Mouse (Mus musculus) midbrain, embryonic 15.5 days (tissue): ENCODE data around the gene Gm10486. TPM values are rescaled to one million over a fixed set of nuclear protein-coding genes. Genes with fewer than 3 reads are reported as not detected.
"Not testable (repeated sequence)": the region's sequence is repeated elsewhere in the genome, so short reads cannot be mapped to it uniquely, and the experiment has no call there.

Experiments
- ATAC-seq: fragments of 200-750 bp; cut with Nextera tagmentation; replicated peaks from 2 replicates; pipeline ENCODE4 v1.8.0; 2017; ENCODE audit warnings: moderate TSS enrichment
- H3K27ac ChIP-seq: fragments of 300-500 bp; sonication (generic); 2 replicates; pipeline ENCODE4 v1.5.1; 2015; ENCODE audit warnings: mild to moderate bottlenecking, inconsistent platforms
- H3K27me3 ChIP-seq: fragments of 300-500 bp; sonication (generic); replicated peaks from 2 replicates; pipeline ENCODE4 v1.6.1; 2015; ENCODE audit warnings: inconsistent platforms
- H3K36me3 ChIP-seq: fragments of 300-500 bp; sonication (generic); replicated peaks from 2 replicates; pipeline ENCODE4 v1.6.1; 2015; ENCODE audit warnings: inconsistent platforms
- H3K4me1 ChIP-seq: fragments of 300-500 bp; sonication (generic); 2 replicates; pipeline ENCODE4 v1.6.1; 2015; ENCODE audit warnings: inconsistent platforms
- H3K4me2 ChIP-seq: fragments of 300-500 bp; sonication (generic); 2 replicates; pipeline ENCODE4 v1.6.1; 2015; ENCODE audit warnings: inconsistent platforms, mild to moderate bottlenecking, moderate library complexity
- H3K4me3 ChIP-seq: fragments of 300-500 bp; sonication (generic); 2 replicates; pipeline ENCODE4 v1.5.1; 2015; ENCODE audit warnings: mild to moderate bottlenecking, inconsistent platforms
- H3K9ac ChIP-seq: fragments of 300-500 bp; sonication (generic); 2 replicates; pipeline ENCODE4 v1.6.1; 2015; ENCODE audit warnings: mild to moderate bottlenecking, inconsistent platforms
- H3K9me3 ChIP-seq: fragments of 300-500 bp; sonication (generic); 2 replicates; pipeline ENCODE4 v1.6.1; 2016; ENCODE audit warnings: inconsistent platforms
- WGBS: fragments of 180-500 bp; shearing (Covaris S2); methylation state at CpG from one replicate; pipeline ENCODE4 v1.1.7; 2015; ENCODE audit warnings: mixed read lengths; 5-methylcytosine and 5-hydroxymethylcytosine counted together
- polyA plus RNA-seq: library from polyadenylated mRNA; unstranded; fragments of >200 nt; fragmentation: Nextera tagmentation; extraction: Ambion mirVana; gene quantifications from 2 replicates; pipeline ENCODE4 v1.2.1, GENCODE M21; 2015

Gm10486 gene
- not detected in 2 replicates for polyA plus RNA-seq

GRCm38 (mm10) chrX:35067084-35067483 is at the start of gene Gm10486:
TSS of gene Gm10486 (plus strand) at chrX:35067384.
- not testable (repeated sequence) for H3K4me3 ChIP-seq, H3K9ac ChIP-seq, H3K27ac ChIP-seq, H3K4me2 ChIP-seq, H3K9me3 ChIP-seq, H3K27me3 ChIP-seq, H3K36me3 ChIP-seq, ATAC-seq, H3K4me1 ChIP-seq
- WGBS = no CpG with 5 or more reads among the region's 6 CpGs
